7 mouse cellular contexts compared by ENCODE assay signal in genomic region chr7:45233580-45234332, GRCm38 (mm10). TPM values are rescaled to one million over a fixed set of nuclear protein-coding genes. Genes with fewer than 3 reads are reported as not detected.
A peak's percentile ranks its signal among the peaks of the same experiment; 100 is the strongest.
DNase-seq lines count a peak whose midpoint lies in the region; ATAC-seq and TF ChIP-seq lines count a peak whose summit lies in the region.

No protein-coding gene starts in this region.

- no peak overlapping the region for H3K27ac ChIP-seq in testis, adult 2 months (ENCODE audit: control insufficient read depth, insufficient read depth, low read depth, low read length)
- peak overlapping the region; percentile 56 for H3K27ac ChIP-seq in forebrain, embryonic 12.5 days
- H3K27ac ChIP-seq in intestine, embryonic 14.5 days (ENCODE audit: low read depth) = 0 out of 2 replicates have a peak overlapping the region, but pooled peaks have one; percentile 55
- peak overlapping the region; percentile 77 for H3K27ac ChIP-seq in limb, embryonic 10.5 days

- no peaks in the 10 kb centered on the region for H3K27me3 ChIP-seq in testis, adult 2 months (ENCODE audit: control insufficient read depth, insufficient read depth, low read length)
- H3K27me3 ChIP-seq in forebrain, embryonic 12.5 days = peaks cover 34% of the 10 kb centered on the region
- H3K27me3 ChIP-seq in intestine, embryonic 14.5 days (replicated peaks; ENCODE audit: control insufficient read depth, insufficient read depth, low read length) = no peaks in the 10 kb centered on the region
- H3K27me3 ChIP-seq in limb, embryonic 10.5 days (ENCODE audit: low read depth, poor library complexity, severe bottlenecking) = peaks cover 32% of the 10 kb centered on the region

- TF ChIP-seq CTCF in testis, adult 2 months (IDR thresholded peaks at IDR 0.05; ENCODE audit: control insufficient read depth, insufficient read depth, insufficient replicate concordance, low read depth, low read length) = no peak

- no peak for TF ChIP-seq POLR2A in testis, adult 2 months (IDR thresholded peaks at IDR 0.05; ENCODE audit: control insufficient read depth, low read depth, low read length)

- H3K4me3 ChIP-seq in testis, adult 2 months (ENCODE audit: control insufficient read depth, low read depth, low read length) = peak overlapping the region; percentile 14; the same call in 1 of the 2 replicates
- 0 out of 2 replicates have a peak overlapping the region, but pooled peaks have one; percentile 10 for H3K4me3 ChIP-seq in forebrain, embryonic 12.5 days (replicated peaks)
- no peak overlapping the region for H3K4me3 ChIP-seq in intestine, embryonic 14.5 days (ENCODE audit: low read depth, low read length)
- peak overlapping the region; percentile 29 for H3K4me3 ChIP-seq in limb, embryonic 10.5 days

- no peaks in the 10 kb centered on the region for H3K36me3 ChIP-seq in testis, adult 2 months (ENCODE audit: control insufficient read depth, insufficient read depth, low read length)
- H3K36me3 ChIP-seq in forebrain, embryonic 12.5 days (replicated peaks) = peaks cover 37% of the 10 kb centered on the region
- H3K36me3 ChIP-seq in intestine, embryonic 14.5 days (ENCODE audit: control insufficient read depth, insufficient read depth, low read length) = peaks cover 46% of the 10 kb centered on the region
- peaks cover 54% of the 10 kb centered on the region for H3K36me3 ChIP-seq in limb, embryonic 10.5 days

- peak; percentile 27; the same call in 1 of the 2 replicates for ATAC-seq in forebrain, embryonic 12.5 days (ENCODE audit: low FRiP score)
- no peak for ATAC-seq in intestine, embryonic 14.5 days (replicated peaks; ENCODE audit: low FRiP score, low TSS enrichment, low read depth)

- no peaks in the 10 kb centered on the region for H3K9me3 ChIP-seq in forebrain, embryonic 12.5 days
- H3K9me3 ChIP-seq in intestine, embryonic 14.5 days (ENCODE audit: control insufficient read depth, low read length) = no peaks in the 10 kb centered on the region
- no peaks in the 10 kb centered on the region for H3K9me3 ChIP-seq in limb, embryonic 10.5 days (replicated peaks)

- WGBS in forebrain, embryonic 12.5 days = 26% methylated on average over 20 of the region's 20 CpGs
- WGBS in intestine, embryonic 14.5 days = 33% methylated on average over 20 of the region's 20 CpGs
- WGBS in limb, embryonic 10.5 days = 26% methylated on average over 20 of the region's 20 CpGs

- peak overlapping the region; percentile 17; the same call in 1 of the 2 replicates for H3K9ac ChIP-seq in forebrain, embryonic 12.5 days
- 0 out of 2 replicates have a peak overlapping the region, but pooled peaks have one; percentile 4 for H3K9ac ChIP-seq in intestine, embryonic 14.5 days (ENCODE audit: low read length)

- DNase-seq in testis, postnatal 10 days (ENCODE audit: low spot score) = no peak
- DNase-seq in intestine, embryonic 14.5 days (ENCODE audit: low spot score) = no peak
- peak; percentile 64 for DNase-seq in limb, embryonic 10.5 days (ENCODE audit: low spot score)
- DNase-seq in right cerebral cortex, postnatal 4 days = peak; percentile 17
- DNase-seq in yolk sac, embryonic 10.5 days (ENCODE audit: low spot score) = no peak

- H3K4me1 ChIP-seq in testis, adult 2 months (ENCODE audit: control insufficient read depth, insufficient read depth, low read length) = peaks cover 19% of the 10 kb centered on the region
- H3K4me1 ChIP-seq in forebrain, embryonic 12.5 days = peaks cover 41% of the 10 kb centered on the region
- peaks cover 24% of the 10 kb centered on the region for H3K4me1 ChIP-seq in intestine, embryonic 14.5 days (replicated peaks; ENCODE audit: control insufficient read depth, insufficient read depth, low read length)
- peaks cover 58% of the 10 kb centered on the region for H3K4me1 ChIP-seq in limb, embryonic 10.5 days

- peak overlapping the region; percentile 42 for H3K4me2 ChIP-seq in forebrain, embryonic 12.5 days
- peak overlapping the region; percentile 22; the same call in 1 of the 2 replicates for H3K4me2 ChIP-seq in intestine, embryonic 14.5 days (ENCODE audit: low read length)

RNA-seq across cellular contexts. Expression of gene Cd37, which starts 5.2 kb away (rescaled TPM):
- 78.0 and 87.4 TPM in 2 replicates for polyA plus RNA-seq in testis, adult 2 months (2012; rRNA removed)
- polyA plus RNA-seq in forebrain, embryonic 12.5 days (2016; fragmentation: Nextera tagmentation; extraction: Ambion mirVana) = 1.2 and 1.3 TPM in 2 replicates
- 2.6 and 3.0 TPM in 2 replicates for polyA plus RNA-seq in intestine, embryonic 14.5 days (2014; fragmentation: Nextera tagmentation; extraction: Ambion mirVana)
- 1.1 and 1.2 TPM in 2 replicates for polyA plus RNA-seq in limb, embryonic 10.5 days (2016; fragmentation: Nextera tagmentation; extraction: Ambion mirVana)

RNA-seq across cellular contexts. Expression of gene Slc6a16, which starts 7.1 kb away (rescaled TPM):
- 76.9 and 81.4 TPM in 2 replicates for polyA plus RNA-seq in testis, adult 2 months (2012; rRNA removed)
- polyA plus RNA-seq in forebrain, embryonic 12.5 days (2016; fragmentation: Nextera tagmentation; extraction: Ambion mirVana) = 0.09 and 0.20 TPM in 2 replicates
- polyA plus RNA-seq in intestine, embryonic 14.5 days (2014; fragmentation: Nextera tagmentation; extraction: Ambion mirVana) = 0.24 TPM in 1 of 2 replicates, not detected in the other
- 0.24 and 0.49 TPM in 2 replicates for polyA plus RNA-seq in limb, embryonic 10.5 days (2016; fragmentation: Nextera tagmentation; extraction: Ambion mirVana)

RNA-seq across cellular contexts. Expression of gene Tead2, which starts 18.2 kb away (rescaled TPM):
- 43.1 and 60.2 TPM in 2 replicates for polyA plus RNA-seq in testis, adult 2 months (2012; rRNA removed)
- polyA plus RNA-seq in forebrain, embryonic 12.5 days (2016; fragmentation: Nextera tagmentation; extraction: Ambion mirVana) = 245 and 256 TPM in 2 replicates
- polyA plus RNA-seq in intestine, embryonic 14.5 days (2014; fragmentation: Nextera tagmentation; extraction: Ambion mirVana) = 129 and 139 TPM in 2 replicates
- 435 and 481 TPM in 2 replicates for polyA plus RNA-seq in limb, embryonic 10.5 days (2016; fragmentation: Nextera tagmentation; extraction: Ambion mirVana)

RNA-seq across cellular contexts. Expression of gene Dkkl1, which starts 21.8 kb away (rescaled TPM):
- 1,273 and 1,348 TPM in 2 replicates for polyA plus RNA-seq in testis, adult 2 months (2012; rRNA removed)
- polyA plus RNA-seq in forebrain, embryonic 12.5 days (2016; fragmentation: Nextera tagmentation; extraction: Ambion mirVana) = 0.72 and 0.78 TPM in 2 replicates
- polyA plus RNA-seq in intestine, embryonic 14.5 days (2014; fragmentation: Nextera tagmentation; extraction: Ambion mirVana) = 0.80 and 1.0 TPM in 2 replicates
- polyA plus RNA-seq in limb, embryonic 10.5 days (2016; fragmentation: Nextera tagmentation; extraction: Ambion mirVana) = 0.21 and 0.41 TPM in 2 replicates

RNA-seq across cellular contexts. Expression of gene Ccdc155, which starts 29.1 kb away (rescaled TPM):
- 78.3 and 81.9 TPM in 2 replicates for polyA plus RNA-seq in testis, adult 2 months (2012; rRNA removed)
- 1.2 TPM in 2 replicates for polyA plus RNA-seq in forebrain, embryonic 12.5 days (2016; fragmentation: Nextera tagmentation; extraction: Ambion mirVana)
- polyA plus RNA-seq in intestine, embryonic 14.5 days (2014; fragmentation: Nextera tagmentation; extraction: Ambion mirVana) = 0.43 and 0.73 TPM in 2 replicates
- 0.45 and 0.68 TPM in 2 replicates for polyA plus RNA-seq in limb, embryonic 10.5 days (2016; fragmentation: Nextera tagmentation; extraction: Ambion mirVana)

Comparison
In these comparisons a context has a peak if more than half of its experiments do, and no peak if none do; other contexts are left out.
1. DNase-seq: peak in limb, embryonic 10.5 days (single experiment) and right cerebral cortex, postnatal 4 days (single experiment); none in testis, postnatal 10 days (single experiment), intestine, embryonic 14.5 days (single experiment) and yolk sac, embryonic 10.5 days (single experiment).
2. RNA of gene Cd37, which starts 5.2 kb away (polyA plus RNA-seq): 78.0 to 87.4 TPM in testis, adult 2 months; 2.6 to 3.0 TPM in intestine, embryonic 14.5 days, 1.1 to 1.2 TPM in limb, embryonic 10.5 days and 1.2 to 1.3 TPM in forebrain, embryonic 12.5 days; every median in the first group is over 10 times any median in the second.
3. RNA of gene Slc6a16, which starts 7.1 kb away (polyA plus RNA-seq): 76.9 to 81.4 TPM in testis, adult 2 months; 0.24 TPM in intestine, embryonic 14.5 days, 0.24 to 0.49 TPM in limb, embryonic 10.5 days and 0.09 to 0.20 TPM in forebrain, embryonic 12.5 days; every median in the first group is over 10 times any median in the second.